Mouse (Mus musculus) heart, adult 2 months (tissue): ENCODE data around the gene Arih1. TPM values are rescaled to one million over a fixed set of nuclear protein-coding genes. Genes with fewer than 3 reads are reported as not detected.
"Not testable (repeated sequence)": the region's sequence is repeated elsewhere in the genome, so short reads cannot be mapped to it uniquely, and the experiment has no call there.

Experiments
- DNase-seq, 2 experiments: peaks; one replicate each; pipeline ENCODE4 v3.0.0; 2021
- H3K27ac ChIP-seq: fragments of 200-600 bp; 2 replicates; pipeline ENCODE4 v1.8.1; 2022
- H3K27me3 ChIP-seq: fragments of 200-500 bp; 2 replicates; pipeline ENCODE4 v1.6.1; 2012; ENCODE audit warnings: mild to moderate bottlenecking, low read length, inconsistent platforms, mixed read lengths; ENCODE audit not compliant: control insufficient read depth, insufficient read depth
- H3K36me3 ChIP-seq: fragments of 200-500 bp; 2 replicates; pipeline ENCODE4 v1.6.1; 2012; ENCODE audit warnings: low read length, inconsistent platforms; ENCODE audit not compliant: control insufficient read depth, insufficient read depth
- H3K4me1 ChIP-seq: fragments of 200-500 bp; 2 replicates; pipeline ENCODE4 v1.6.1; 2011; ENCODE audit warnings: low read length; ENCODE audit not compliant: control insufficient read depth, insufficient read depth
- H3K4me3 ChIP-seq: fragments of 200-600 bp; 2 replicates; pipeline ENCODE4 v1.8.1; 2022
- H3K79me2 ChIP-seq: fragments of 200-500 bp; replicated peaks from 2 replicates; pipeline ENCODE4 v1.6.1; 2012; ENCODE audit warnings: mild to moderate bottlenecking, inconsistent platforms, low read length, moderate library complexity, mixed read lengths; ENCODE audit not compliant: control insufficient read depth, insufficient read depth
- H3K9ac ChIP-seq: fragments of 200-500 bp; 2 replicates; pipeline ENCODE4 v1.6.1; 2012; ENCODE audit warnings: low read depth, mild to moderate bottlenecking, control low read depth, inconsistent platforms, low read length, mixed read lengths
- CTCF ChIP-seq: fragments of 200-600 bp; IDR thresholded peaks from 2 replicates; pipeline ENCODE4 v1.8.1; 2022; ENCODE audit warnings: antibody characterized with exemption, mild to moderate bottlenecking, moderate library complexity
- EP300 ChIP-seq: fragments of 200-500 bp; IDR thresholded peaks from 2 replicates; pipeline ENCODE4 v1.6.1; 2011; ENCODE audit warnings: low read depth, low read length, control low read depth; ENCODE audit not compliant: insufficient read depth
- POLR2A ChIP-seq: fragments of 200-500 bp; IDR thresholded peaks from 2 replicates; pipeline ENCODE4 v1.6.1; 2011; ENCODE audit warnings: mild to moderate bottlenecking, low read depth, low read length, control low read depth; ENCODE audit not compliant: insufficient read depth
- WGBS: fragments of 180-500 bp; shearing (Covaris S2); methylation state at CpG from one replicate; pipeline ENCODE4 v1.1.7; 2018; 5-methylcytosine and 5-hydroxymethylcytosine counted together
- intact Hi-C: fragments of 180-260 bp; cut with DNase I; formaldehyde crosslinking; loops from one replicate; pipeline ENCODE4 v1.15.1; 2025
- polyA plus RNA-seq: library from polyadenylated mRNA; depleted of rRNA; stranded (reverse); fragments of >200 nt; gene quantifications from 2 replicates; pipeline ENCODE4 v1.2.3, GENCODE M21; 2012
- total RNA-seq, 2 experiments: library from RNA; stranded (reverse); gene quantifications; 2 replicates each; pipeline ENCODE4 v1.2.3; 2021

The Arih1 gene
- total and polyA plus RNA-seq, 3 experiments = 15.8 to 88.7 (median 79.2) TPM

DNA sequence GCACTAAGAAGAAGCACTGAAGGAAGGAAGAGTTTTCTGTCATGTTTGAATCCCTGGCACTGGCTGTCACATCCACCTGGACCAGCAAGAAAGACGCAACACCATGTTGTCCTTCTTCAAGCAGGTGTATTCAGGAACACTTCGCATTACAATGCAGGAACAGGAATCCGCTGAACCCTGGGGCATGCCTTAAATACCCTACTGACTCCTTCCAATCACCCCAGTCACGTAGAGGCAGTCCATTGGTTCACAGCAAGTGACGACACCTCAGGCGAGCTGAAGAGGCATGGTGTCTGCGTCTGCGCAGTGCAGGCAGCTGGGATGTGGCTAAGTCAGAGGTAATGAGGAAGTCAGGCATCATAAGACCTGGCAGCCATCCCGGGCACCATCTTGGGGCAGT, 116.8 kb downstream of the Arih1 start:
- H3K9ac ChIP-seq = no peak overlapping the region
- no peaks in the 10 kb centered on the region for H3K79me2 ChIP-seq
- no peak overlapping the region for H3K4me3 ChIP-seq
- no peaks in the 10 kb centered on the region for H3K4me1 ChIP-seq
- TF ChIP-seq POLR2A (no peak), CTCF (no peak), EP300 (no peak)
- H3K36me3 ChIP-seq = no peaks in the 10 kb centered on the region
- WGBS = 92% methylated on average over 9 of the region's 9 CpGs
- no peaks in the 10 kb centered on the region for H3K27me3 ChIP-seq
- intact Hi-C loops = no loop called here
- no peak for DNase-seq
- H3K27ac ChIP-seq = no peak overlapping the region

DNA sequence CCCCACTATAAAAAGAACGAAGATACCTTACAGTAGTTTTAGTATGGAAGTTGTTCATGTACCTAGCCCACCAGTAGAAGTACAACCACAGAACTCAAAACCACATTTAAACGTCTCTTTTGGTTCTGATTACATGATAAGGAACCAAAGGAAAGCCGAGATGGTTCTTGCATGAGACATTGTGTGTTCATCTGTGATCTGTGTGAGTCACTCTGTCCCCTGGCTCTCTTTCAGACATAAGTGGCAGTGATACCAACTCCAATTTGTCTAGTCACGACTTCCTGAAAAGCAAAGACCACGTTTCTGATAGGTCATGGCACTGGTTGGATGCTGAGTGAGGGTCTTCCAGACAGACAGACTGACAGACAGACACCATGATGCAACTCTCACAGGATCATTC, 117.2 kb downstream of the Arih1 start:
- no peak for DNase-seq
- intact Hi-C loops = no loop called here
- 55% methylated on average over 5 of the region's 5 CpGs for WGBS
- Histone ChIP-seq H3K27ac (no peak overlapping the region), H3K27me3 (no peaks in the 10 kb centered on the region), H3K36me3 (no peaks in the 10 kb centered on the region), H3K4me3 (no peak overlapping the region), H3K9ac (no peak overlapping the region), H3K79me2 (no peaks in the 10 kb centered on the region), H3K4me1 (no peaks in the 10 kb centered on the region)
- TF ChIP-seq EP300 (no peak), POLR2A (no peak), CTCF (no peak)

DNA sequence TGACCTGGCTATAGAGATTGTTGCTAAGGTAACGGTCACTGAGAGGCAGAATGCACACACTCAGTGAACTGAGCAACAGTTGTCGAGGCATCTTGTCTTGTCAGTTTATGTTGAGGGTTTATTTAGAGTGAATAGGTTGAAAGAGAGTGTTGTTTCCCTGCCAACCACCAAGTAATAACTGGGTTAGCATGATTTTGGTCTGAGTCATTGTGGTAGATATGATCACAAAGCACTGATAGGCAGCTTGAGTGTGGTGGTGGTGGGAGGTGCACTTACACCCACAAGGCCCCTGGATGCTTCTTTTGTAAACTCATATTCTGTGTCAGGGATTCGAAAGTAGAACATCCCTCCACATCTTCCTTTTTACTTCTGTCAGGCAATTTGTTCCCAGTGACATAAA, 125.9 kb downstream of the Arih1 start:
- H3K4me3 ChIP-seq, intact Hi-C loops, DNase-seq, H3K36me3 ChIP-seq, H3K79me2 ChIP-seq, H3K4me1 ChIP-seq, H3K27ac ChIP-seq, H3K9ac ChIP-seq, H3K27me3 ChIP-seq: not testable (repeated sequence)
- 45% methylated on average over 2 of the region's 3 CpGs for WGBS

DNA sequence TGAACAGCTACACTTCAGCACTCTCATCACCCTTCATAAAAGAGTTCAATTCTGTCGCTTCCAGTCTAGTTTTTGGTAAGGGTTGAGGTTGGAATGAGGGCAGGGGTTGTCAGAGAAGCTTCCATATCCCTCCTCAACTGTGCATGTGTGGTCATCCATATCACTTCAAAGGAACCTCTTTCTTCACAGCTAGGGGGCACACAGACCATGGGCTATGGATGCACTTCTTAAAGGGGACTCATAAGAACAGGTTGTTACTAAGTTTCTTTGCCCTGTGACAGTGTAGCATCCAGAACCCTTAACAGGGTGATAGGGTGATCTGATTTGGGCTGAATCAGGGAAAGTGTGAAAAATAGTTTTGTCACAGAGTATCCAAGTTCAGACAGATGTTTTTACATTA, 128.4 kb downstream of the Arih1 start:
- WGBS = 45% methylated on average over 1 of the region's 1 CpGs
- H3K79me2 ChIP-seq, H3K27me3 ChIP-seq, DNase-seq, H3K9ac ChIP-seq, H3K4me3 ChIP-seq, H3K27ac ChIP-seq, intact Hi-C loops, H3K4me1 ChIP-seq, H3K36me3 ChIP-seq: not testable (repeated sequence)
- peak; percentile 33 for TF ChIP-seq CTCF

DNA sequence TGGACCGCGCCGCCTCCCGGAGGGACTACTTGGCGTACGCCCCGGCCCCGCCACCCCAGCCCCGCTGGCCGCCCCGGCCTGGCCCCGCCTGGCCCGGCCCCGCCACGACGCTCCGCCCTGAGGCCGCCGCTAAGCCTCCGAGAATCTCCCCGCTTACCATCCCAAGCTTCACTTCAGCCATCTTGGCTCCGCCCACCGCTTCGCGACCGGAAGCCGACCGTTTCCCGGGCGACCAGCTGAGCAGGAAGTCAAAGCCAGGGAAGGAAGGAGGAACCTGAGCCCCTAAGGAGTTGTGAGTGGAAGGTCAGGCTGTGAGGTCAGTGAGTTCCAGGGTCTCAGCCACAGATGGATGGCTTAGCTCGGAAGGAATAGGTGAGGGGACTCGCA, 133.2 kb downstream of the Arih1 start, which contains the start of gene Bbs4:
Gene Bbs4 (minus strand): TSS at position 256 of the 387 bp plus-strand sequence.
- Histone ChIP-seq H3K27me3 (no peaks in the 10 kb centered on the region), H3K27ac (peak within 1 kb of the TSS; percentile 78), H3K4me3 (peak within 1 kb of the TSS; percentile 70), H3K9ac (peak within 1 kb of the TSS; percentile 82), H3K4me1 (no peaks in the 10 kb centered on the region; the same call in 1 of the 2 replicates), H3K36me3 (no peaks in the 10 kb centered on the region), H3K79me2 (no peaks in the 10 kb centered on the region)
- WGBS = 1% methylated on average over 29 of the region's 32 CpGs
- TF ChIP-seq CTCF (peak; percentile 8; the same call in 1 of the 2 replicates), POLR2A (peak; percentile 83), EP300 (0 out of 2 replicates have a peak, but pooled peaks have one; percentile 56)
- intact Hi-C loops = loop anchor here (1.0 kb wide), 2 partner anchors 62 to 133 kb away; partner anchors contain the start of genes Adpgk and Arih1
- DNase-seq = peak; percentile 94 to 95

DNA sequence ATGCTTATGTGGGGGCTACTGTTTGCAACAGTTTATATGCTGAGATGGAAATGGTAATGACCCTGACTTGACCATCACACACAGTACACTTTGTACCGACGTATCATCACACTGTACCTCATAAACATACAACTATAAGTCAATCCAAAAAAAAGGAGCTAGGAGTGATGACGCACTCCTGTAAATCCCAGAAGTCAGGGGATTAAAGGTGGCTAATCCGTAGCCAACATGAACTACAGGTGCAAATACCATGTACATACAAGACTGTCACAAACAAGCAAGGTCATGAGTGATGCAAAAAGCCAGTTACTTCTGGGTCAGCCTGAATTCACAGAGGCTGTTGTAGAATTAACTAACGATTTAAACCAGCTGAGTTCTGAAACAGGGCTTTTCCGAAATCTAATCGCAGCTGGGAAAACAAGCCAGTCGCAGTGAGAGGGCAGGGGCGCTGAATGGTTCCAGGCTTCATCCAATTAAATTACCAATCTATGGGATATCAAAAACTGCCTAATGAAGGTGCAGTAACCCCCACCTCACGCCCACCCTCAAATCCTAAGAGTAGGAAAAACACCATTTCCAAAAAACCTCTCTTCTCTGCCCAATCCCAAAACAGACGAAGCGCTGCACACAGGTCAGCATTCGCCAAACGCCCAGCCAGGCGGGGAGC, 133.7 kb downstream of the Arih1 start:
- no peaks in the 10 kb centered on the region; the same call in 1 of the 2 replicates for H3K4me1 ChIP-seq
- H3K36me3 ChIP-seq = no peaks in the 10 kb centered on the region
- H3K27ac ChIP-seq = peak overlapping the region; percentile 78
- peak in 1 of 2 experiments; percentile 18 for DNase-seq
- intact Hi-C loops = loop anchor here (1.0 kb wide), 2 partner anchors 61 to 134 kb away; partner anchors contain the start of genes Adpgk and Arih1
- peak overlapping the region; percentile 70 for H3K4me3 ChIP-seq
- TF ChIP-seq EP300 = no peak
- no peak for TF ChIP-seq POLR2A
- no peak for TF ChIP-seq CTCF
- WGBS = 15% methylated on average over 15 of the region's 15 CpGs
- no peaks in the 10 kb centered on the region for H3K27me3 ChIP-seq
- peak overlapping the region; percentile 70 for H3K9ac ChIP-seq
- no peaks in the 10 kb centered on the region for H3K79me2 ChIP-seq
